Mouse (Mus musculus): Measurements from ENCODE around the gene Sowahc. TPM values are rescaled to one million over a fixed set of nuclear protein-coding genes. Genes with fewer than 3 reads are reported as not detected.

The Sowahc gene
- polyA plus RNA-seq, 1 experiment from 2014 or later = 2.3 TPM

- no peak for DNase-seq (ENCODE audit: low spot score)
These were observed 31.9 kb downstream of the Sowahc start for GRCm38 (mm10) chr10:59253541-59254079.

DNA sequence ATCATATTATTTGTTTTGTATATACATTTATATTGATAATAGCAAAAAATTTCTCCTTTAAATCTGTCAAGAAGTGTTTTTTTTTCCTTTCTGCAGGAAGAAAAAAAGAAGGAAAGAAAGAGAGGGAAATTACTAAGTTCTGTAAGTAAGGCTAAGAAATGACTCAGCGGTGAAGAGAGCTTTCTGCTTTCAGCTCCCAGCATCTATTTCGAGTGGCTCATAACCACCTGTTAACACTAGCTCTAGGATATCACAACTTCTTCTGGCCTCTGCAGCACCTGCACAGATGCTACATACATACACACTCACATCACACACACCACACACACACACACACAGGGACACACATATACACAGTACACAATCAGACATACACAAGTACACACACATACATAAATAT, 34.8 kb downstream of the Sowahc start:
- no peak for DNase-seq (ENCODE audit: low spot score)

DNA sequence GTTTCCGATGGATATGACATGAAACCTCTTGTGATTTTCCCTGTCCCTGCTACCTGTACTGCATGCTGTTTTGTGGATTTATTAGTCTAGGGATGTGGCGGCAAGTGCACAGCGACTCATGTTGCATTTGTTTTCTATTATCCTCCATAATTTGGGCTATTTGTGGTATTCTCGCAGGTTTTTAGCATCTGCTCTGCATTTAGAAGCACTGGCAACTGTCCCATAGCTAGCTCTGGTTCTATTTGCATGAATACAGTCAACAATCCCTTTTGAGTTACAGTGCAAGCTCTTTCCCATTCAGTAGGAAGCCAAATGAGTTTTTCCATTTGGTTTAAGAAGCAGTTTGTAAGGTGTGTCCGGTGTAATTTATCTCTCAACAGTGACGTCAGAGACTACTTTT, 37.8 kb downstream of the Sowahc start:
- DNase-seq (ENCODE audit: low spot score) = no peak

DNA sequence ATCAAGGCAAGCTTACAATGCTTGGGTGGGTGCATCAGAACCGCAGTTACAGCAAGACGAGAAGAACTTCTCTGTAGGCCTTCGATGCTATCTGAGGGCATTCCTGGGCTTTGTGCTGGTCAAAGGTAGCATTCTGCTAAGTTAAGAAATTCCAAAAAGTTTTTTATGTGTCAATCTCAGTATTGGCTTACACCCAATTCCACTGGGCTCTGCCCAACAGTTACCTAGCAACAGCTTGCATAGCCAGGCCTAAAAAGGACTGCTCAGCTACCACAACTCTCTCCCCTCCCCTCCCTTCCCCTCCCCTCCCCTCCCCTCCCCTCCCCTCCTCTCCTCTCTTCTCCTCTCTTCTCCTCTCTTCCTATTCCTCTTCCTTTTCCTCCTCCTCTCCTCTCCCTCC, 39.9 kb downstream of the Sowahc start:
- DNase-seq (ENCODE audit: low spot score) = no peak

DNA sequence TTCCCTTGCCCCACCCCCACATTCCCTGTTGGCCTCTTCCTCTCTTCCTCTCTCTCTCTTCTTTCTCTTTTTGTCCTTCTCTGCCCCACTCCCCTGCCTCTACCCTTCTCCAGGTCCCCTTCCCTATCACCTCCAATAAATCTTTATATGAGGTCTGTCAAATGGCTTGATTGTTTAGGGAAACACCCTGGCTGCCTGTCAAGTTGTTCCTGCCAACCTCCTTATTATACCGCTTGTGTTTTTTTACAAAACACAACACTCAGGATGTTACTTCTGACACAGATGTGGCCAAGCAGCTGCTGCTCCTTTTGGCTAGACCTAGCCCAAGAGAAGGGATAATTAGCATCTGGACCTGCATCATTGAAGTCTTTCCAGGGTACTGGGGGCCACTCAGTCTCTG, 40.3 kb downstream of the Sowahc start:
- no peak for DNase-seq (ENCODE audit: low spot score)

- no peak for DNase-seq (ENCODE audit: low spot score)
These were observed 41.2 kb downstream of the Sowahc start for GRCm38 (mm10) chr10:59262979-59263378.

DNA sequence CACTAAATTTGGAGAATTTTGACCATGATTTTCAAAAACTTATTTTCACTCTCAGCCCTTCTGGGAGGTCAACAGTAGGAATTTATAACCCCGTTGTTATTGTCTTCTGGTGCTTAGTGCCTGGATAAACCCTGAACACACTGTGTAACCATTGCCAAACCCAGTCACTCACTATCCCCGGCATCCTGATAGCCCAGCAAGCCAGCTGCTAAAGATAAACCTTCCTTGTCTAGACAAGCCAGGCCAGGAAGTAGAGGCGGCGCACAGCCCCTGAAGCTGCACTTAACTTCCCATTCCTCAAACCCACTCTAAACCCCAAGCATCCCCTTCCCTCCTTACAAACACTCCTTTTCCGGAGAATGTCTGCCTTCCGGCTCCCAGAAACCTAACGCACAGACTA, 43.3 kb downstream of the Sowahc start:
- no peak for DNase-seq (ENCODE audit: low spot score)

GRCm38 (mm10) chr10:59265674-59266073, 43.9 kb downstream of the Sowahc start:
- no peak for DNase-seq (ENCODE audit: low spot score)

GRCm38 (mm10) chr10:59266097-59266496, 44.3 kb downstream of the Sowahc start:
- no peak for DNase-seq (ENCODE audit: low spot score)

DNA sequence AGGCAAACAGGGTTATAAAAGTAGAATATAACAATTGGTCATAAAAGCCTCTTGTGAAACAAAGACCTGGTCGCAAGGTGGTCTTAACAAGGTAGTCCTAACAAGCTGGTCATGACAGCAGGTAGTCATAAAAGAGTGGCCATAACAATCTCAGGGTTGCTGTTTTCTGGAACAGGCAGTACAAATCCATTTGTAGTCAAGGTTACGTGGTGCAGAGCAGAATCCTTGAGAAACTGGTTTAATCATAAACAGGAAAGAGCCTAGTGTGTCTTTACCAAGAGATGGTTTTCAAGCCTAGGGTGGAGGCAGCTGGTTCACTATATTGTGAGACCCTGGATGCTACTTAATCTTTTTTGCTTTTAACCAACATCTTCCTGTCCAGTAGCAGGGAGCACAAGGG, 45.5 kb downstream of the Sowahc start:
- no peak for DNase-seq (ENCODE audit: low spot score)

DNA sequence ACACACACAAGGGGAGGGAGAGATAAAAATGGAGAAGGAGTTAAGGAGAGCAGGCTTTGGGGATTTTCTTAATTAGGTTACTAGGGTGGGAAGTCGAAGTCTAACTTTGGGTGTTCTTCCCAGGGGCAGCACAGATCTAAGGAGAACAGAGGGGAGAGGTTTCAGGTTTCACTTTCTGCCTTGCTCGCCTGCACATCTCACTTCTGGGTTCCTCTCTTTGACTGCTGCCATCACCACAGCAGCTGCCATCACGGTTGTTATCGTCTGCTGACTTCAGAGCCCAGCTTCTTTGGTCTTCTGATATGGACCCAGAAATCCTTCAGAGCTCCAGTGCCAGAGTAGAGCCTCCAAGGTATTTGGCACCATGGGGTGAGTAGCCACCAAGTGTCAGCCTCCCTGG, 46.4 kb downstream of the Sowahc start:
- DNase-seq (ENCODE audit: low spot score) = no peak

DNA sequence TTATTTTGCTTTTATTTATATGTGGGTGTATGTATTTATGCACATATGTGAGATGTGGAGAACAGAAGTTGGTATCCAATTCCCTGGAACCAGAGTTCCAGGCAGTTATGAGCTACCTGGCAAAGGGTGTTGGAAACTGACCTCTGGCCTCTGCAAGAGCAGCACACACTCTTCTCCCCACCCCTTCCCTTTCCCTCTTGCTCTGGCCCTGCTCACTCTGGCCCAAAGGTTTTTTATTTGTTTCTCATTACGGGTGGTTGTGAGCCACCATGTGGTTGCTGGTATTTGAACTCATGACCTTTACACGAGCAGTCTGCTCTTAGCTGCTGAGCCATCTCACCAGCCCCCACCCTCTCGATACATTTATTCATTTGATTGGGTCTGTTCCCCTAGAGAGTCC, 47.0 kb downstream of the Sowahc start:
- DNase-seq (ENCODE audit: low spot score) = no peak

GRCm38 (mm10) chr10:59275745-59276144, 54.0 kb downstream of the Sowahc start:
- no peak for DNase-seq (ENCODE audit: low spot score)

Other genes with a start within 250 kb of the Sowahc start
- gene Sept10, start 106 bp upstream of the Sowahc start, polyA plus RNA-seq (2015; fragmentation: Nextera tagmentation; extraction: Ambion mirVana) = 15.8 and 16.4 TPM in 2 replicates
- gene P4ha1, start 101.3 kb downstream of the Sowahc start, polyA plus RNA-seq (2015; fragmentation: Nextera tagmentation; extraction: Ambion mirVana) = 16.3 and 18.2 TPM in 2 replicates
- gene Gm10273, start 173.7 kb downstream of the Sowahc start, polyA plus RNA-seq (2015; fragmentation: Nextera tagmentation; extraction: Ambion mirVana) = 9.1 and 14.0 TPM in 2 replicates
- gene Pla2g12b, start 181.7 kb downstream of the Sowahc start, polyA plus RNA-seq (2015; fragmentation: Nextera tagmentation; extraction: Ambion mirVana) = not detected in 2 replicates
- 0.45 and 0.46 TPM in 2 replicates for gene Oit3, start 219.8 kb downstream of the Sowahc start, polyA plus RNA-seq (2015; fragmentation: Nextera tagmentation; extraction: Ambion mirVana)

Measured in thymus, postnatal 0 days (tissue).